Mouse (Mus musculus) kidney, postnatal 14 days (tissue): ENCODE data around the gene Grcc10.

Experiments used
- DNase-seq: peaks from one replicate; pipeline ENCODE4 v3.0.0; 2022; ENCODE audit warnings: mixed read lengths

The Grcc10 gene

GRCm38 (mm10) chr6:124740888-124741761, at the start of gene Grcc10:
Gene Grcc10 (minus strand): TSS chr6:124741374.
- DNase-seq, result peak; percentile 91

GRCm38 (mm10) chr6:124790121-124790520, 48.9 kb upstream of the Grcc10 start:
- no peak for DNase-seq

GRCm38 (mm10) chr6:124789519-124789918, 48.3 kb upstream of the Grcc10 start:
- DNase-seq, result no peak

GRCm38 (mm10) chr6:124787722-124788121, 46.5 kb upstream of the Grcc10 start:
- no peak for DNase-seq

- peak; percentile 25 for DNase-seq
Observed at GRCm38 (mm10) chr6:124786756-124787420, 45.7 kb upstream of the Grcc10 start.

- peak; percentile 53 for DNase-seq
Observed at GRCm38 (mm10) chr6:124782436-124782835, 41.3 kb upstream of the Grcc10 start.

DNA sequence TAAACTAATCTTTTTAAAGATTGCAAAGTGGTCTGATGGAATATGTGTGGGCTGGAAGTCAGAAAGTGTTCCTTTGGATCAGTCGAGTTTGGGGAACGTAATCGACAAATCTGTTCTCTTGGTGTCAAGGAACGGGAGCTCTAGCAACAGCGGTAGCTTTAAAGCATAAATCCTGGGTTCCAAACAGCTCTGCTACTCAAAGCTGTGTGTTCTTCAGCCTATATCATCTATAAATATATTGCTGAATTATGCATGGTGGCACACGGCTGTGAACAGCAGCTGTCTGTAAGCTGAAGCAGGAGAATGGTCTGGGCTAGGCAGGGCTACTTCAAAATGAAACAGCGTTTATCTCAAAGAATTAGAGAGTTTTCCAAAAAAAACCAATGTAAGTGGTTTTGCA, 39.7 kb upstream of the Grcc10 start:
- no peak for DNase-seq

DNA sequence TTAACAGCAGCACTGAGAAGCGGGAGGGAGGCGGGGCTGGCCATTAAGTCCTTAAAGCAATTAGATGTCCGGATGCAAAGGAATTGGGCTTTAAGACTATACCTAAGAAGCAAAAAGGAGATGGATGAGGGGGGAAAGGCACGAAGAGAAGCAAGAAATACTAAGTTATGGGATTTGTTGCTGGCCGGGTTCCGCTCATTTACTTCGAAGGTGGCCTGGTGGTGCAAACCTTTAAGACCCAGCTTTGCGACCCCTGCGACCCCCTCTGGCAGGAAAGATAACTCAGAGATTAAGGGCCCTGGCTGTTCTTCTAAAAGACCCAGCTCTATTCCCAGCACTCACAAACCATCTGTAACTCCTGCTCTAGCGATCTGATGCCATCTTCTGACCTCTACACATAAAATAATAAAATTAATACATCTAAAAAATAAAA, 38.8 kb upstream of the Grcc10 start:
- DNase-seq, result no peak

GRCm38 (mm10) chr6:124779222-124779983, 38.2 kb upstream of the Grcc10 start, which contains the start of gene Lrrc23:
Gene Lrrc23 (minus strand): TSS chr6:124779727.
- DNase-seq, result peak; percentile 63

- DNase-seq, result no peak
Observed at GRCm38 (mm10) chr6:124770511-124770910, 29.3 kb upstream of the Grcc10 start.

DNA sequence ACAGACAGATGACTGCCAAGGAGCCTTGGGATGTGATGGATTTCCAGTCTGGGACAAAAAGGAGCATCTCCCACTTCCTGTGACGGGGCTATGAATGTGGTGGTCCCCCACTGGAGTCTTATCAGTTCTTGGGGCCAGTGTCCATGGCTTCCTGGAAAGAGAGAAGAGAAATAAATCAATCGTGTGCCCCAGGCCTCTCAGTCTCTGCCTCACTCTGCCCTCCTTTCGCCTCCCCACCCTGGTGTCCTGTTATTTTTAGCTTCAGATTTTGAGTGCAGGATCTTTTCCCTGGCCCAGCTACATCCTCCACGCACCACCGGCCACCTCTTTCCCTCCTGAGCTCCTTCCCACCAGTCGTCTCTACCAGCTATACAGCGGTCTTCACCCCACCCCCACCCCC, 28.8 kb upstream of the Grcc10 start:
- DNase-seq, result no peak

- peak; percentile 54 for DNase-seq
Observed at GRCm38 (mm10) chr6:124769101-124769765, 28.1 kb upstream of the Grcc10 start, which contains the start of gene Eno2. Gene Eno2 (minus strand): TSS chr6:124769673.

DNA sequence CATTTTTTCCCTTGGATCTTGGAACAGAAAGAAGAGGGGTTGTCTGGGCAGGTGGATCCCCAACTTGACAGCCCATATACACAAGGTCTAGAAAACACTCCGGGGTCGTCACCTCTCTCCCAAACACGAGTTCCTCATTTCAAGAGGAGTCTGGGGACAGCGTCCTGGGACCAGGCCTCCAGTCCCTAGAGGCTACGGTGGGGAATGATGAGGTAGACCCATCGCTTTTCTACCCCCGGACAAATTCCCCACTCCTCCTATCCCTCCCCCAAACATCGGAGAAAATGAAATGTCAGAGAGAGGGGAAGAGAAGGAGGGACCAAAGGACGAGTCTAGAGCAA, 27.5 kb upstream of the Grcc10 start:
- DNase-seq, result no peak

DNA sequence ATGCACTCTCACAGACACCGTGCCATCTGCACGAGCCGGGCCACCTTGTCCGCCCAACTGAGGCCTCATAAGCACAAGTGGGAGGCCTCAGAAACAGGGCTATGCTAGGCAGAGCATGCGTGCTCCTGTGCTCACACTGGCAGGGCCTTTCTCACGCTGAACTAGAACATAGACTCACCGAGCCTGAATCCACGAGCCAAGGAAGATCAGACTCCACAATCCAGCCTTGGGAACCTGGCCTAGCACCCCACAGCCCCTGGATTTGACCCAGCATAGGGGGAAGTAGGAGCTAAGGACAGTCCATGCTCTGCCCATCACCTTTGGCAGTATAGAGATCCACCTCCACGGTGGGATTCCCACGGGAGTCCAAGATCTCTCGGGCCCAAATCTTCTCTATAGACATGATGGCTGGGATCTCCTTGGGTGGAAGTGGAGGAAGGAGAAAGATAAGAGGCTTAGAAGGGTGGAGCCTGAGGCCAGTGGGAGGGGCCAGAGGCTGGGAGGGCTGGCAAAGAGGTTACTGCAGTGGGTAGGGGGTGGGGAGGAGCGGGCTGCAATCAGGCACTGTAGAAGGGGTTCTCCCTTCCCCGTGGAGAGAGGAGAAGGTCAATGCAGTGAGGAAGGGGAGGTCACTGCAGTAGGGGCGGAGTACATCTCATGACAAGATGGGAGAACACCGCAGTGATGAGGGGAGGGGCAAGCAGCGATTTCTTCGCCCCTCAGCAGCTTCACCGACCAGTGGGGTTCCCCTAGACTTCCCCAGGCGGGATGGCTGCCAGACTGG, 26.9 kb upstream of the Grcc10 start:
- DNase-seq, result no peak

DNA sequence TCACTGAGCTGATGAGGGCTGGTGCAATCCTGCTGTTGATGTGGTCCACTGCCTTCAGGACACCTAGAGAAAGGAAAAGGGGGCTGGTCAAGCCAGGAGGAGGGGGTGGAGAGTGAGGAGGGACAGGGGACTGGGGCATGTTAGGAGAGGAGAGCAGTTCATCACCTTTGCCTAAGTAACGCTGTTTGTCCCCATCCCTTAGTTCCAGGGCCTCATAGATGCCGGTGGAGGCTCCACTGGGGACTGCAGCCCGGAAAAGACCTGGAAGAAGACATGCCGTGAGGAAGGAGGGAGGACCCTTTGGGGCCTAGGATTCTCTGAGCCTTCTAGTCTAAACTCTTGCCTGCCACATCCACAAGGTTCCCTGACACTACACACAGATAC, 26.4 kb upstream of the Grcc10 start:
- no peak for DNase-seq

DNA sequence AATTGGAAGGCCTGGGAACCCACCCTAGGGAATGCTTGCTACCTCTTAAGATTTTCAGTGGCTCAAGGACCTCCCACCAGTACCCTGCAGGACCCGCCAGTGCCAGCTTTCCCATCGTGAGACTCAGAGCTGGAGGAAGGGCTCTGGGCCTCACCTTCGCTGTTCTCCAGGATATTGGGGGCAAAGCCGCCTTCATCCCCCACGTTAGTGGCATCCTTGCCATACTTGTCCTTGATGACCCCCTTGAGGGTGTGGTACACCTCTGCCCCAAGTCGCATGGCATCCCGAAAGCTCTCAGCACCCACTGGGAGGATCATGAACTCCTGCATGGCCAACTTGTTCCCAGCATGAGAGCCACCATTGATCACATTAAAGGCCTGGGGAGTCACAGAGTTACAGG, 24.8 kb upstream of the Grcc10 start:
- DNase-seq, result no peak

GRCm38 (mm10) chr6:124759259-124759658, 18.1 kb upstream of the Grcc10 start:
- DNase-seq, result peak; percentile 92

- no peak for DNase-seq
Observed at GRCm38 (mm10) chr6:124758849-124759232, 17.7 kb upstream of the Grcc10 start.

DNA sequence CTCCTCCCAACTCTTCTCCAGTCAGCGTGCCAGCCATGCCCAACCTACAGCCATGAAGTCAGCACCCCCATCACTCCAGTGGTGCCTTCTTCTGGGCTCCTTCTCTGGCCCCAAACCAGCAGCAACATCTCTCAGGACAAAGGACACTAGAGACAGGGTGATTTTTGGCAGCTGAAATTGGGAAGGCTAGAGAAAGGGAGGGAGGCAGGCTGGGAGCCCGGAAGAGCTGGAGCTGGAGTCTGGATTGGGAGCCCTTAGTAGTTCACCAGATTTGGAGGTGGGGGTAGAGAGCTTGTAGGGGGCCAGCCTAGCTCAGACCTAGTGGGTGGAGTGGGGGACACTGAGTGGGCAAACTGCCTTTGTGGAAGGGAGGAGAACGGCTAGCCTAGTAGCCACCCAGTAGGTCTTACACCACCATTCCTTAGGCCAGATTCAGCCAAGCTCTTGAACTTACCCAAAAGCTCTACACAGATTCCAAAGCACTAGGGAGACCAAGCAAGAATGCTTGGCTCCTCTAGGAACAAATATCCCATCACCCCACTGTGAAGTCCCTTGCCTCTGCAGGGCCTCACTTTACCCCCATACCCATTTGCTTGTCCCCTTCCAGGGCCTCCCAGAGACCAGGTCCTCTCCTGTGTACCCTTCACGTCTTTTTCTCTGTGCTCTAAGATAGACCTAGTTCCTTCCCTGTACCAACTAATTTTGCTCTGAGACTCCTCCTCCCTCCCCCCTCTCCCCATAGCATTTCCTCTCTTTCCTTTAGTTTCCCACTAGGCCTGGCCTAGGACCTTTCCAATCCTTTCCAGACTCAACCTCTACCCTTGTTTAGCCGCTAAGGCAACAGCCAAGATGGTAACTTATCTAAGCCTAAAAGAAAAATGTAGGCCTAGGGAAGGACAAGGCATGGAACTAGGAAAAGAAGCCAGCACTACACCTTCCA, 17.0 kb upstream of the Grcc10 start:
- peak; percentile 66 for DNase-seq

DNA sequence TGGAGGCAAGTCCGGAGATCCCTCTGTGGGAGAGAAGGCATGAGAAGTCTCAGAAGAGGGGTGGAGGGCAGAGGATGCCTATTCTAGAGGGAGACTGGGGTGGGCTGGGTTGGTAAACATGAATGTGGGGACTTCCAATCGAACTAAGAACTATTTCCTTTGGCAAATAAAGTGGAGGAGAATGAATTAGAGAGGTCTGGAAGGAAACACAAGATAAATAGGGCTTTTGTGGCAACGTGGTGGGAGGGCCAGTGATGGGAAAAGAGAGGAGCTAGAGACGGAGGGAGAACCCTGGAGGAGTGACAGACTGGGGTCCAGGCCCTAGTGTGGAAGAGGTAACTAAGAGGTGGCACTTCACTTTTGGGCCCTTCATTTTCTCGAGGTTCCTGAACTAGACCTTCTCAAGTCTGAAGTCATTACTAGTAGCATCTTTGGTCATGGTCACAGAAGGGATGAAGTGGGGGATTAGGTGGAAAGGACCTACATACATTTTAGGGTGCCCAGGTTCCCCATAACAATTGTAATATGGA, 16.2 kb upstream of the Grcc10 start:
- no peak for DNase-seq
